Mouse (Mus musculus): ENCODE data around the gene Enkd1.

The Enkd1 gene

GRCm38 (mm10) chr8:105702001-105702401 is 6.0 kb downstream of the Enkd1 start:
- no peak for DNase-seq (ENCODE audit: low read depth, low spot score)

GRCm38 (mm10) chr8:105700966-105701824 is 6.8 kb downstream of the Enkd1 start, which contains the start of the genes Acd and Pard6a:
Acd (minus strand) TSS chr8:105701102.
Pard6a (plus strand) TSS chr8:105701148.
- peak; percentile 83 for DNase-seq (ENCODE audit: low read depth, low spot score)

- DNase-seq (ENCODE audit: low read depth, low spot score), result no peak
Observed at GRCm38 (mm10) chr8:105700566-105700965, 7.4 kb downstream of the Enkd1 start.

GRCm38 (mm10) chr8:105699488-105700215 is 8.4 kb downstream of the Enkd1 start:
- no peak for DNase-seq (ENCODE audit: low read depth, low spot score)

GRCm38 (mm10) chr8:105698734-105699133 is 9.3 kb downstream of the Enkd1 start:
- DNase-seq (ENCODE audit: low read depth, low spot score), result no peak

- DNase-seq (ENCODE audit: low read depth, low spot score), result no peak
Observed at GRCm38 (mm10) chr8:105697196-105697780, 10.7 kb downstream of the Enkd1 start.

GRCm38 (mm10) chr8:105695080-105695780 is 12.8 kb downstream of the Enkd1 start:
- DNase-seq (ENCODE audit: low read depth, low spot score), result no peak

GRCm38 (mm10) chr8:105694051-105694799 is 13.8 kb downstream of the Enkd1 start:
- no peak for DNase-seq (ENCODE audit: low read depth, low spot score)

- DNase-seq (ENCODE audit: low read depth, low spot score), result peak; percentile 37
Observed at GRCm38 (mm10) chr8:105693648-105694047, 14.4 kb downstream of the Enkd1 start.

- no peak for DNase-seq (ENCODE audit: low read depth, low spot score)
Observed at GRCm38 (mm10) chr8:105692449-105693182, 15.4 kb downstream of the Enkd1 start.

GRCm38 (mm10) chr8:105690978-105691377 is 17.0 kb downstream of the Enkd1 start:
- DNase-seq (ENCODE audit: low read depth, low spot score), result no peak

GRCm38 (mm10) chr8:105689983-105690360 is 18.0 kb downstream of the Enkd1 start:
- DNase-seq (ENCODE audit: low read depth, low spot score), result no peak

- DNase-seq (ENCODE audit: low read depth, low spot score), result no peak
Observed at GRCm38 (mm10) chr8:105689256-105689982, 18.6 kb downstream of the Enkd1 start.

GRCm38 (mm10) chr8:105688242-105688752 is 19.7 kb downstream of the Enkd1 start:
- DNase-seq (ENCODE audit: low read depth, low spot score), result no peak

GRCm38 (mm10) chr8:105687512-105687911 is 20.5 kb downstream of the Enkd1 start:
- no peak for DNase-seq (ENCODE audit: low read depth, low spot score)

- no peak for DNase-seq (ENCODE audit: low read depth, low spot score)
Observed at GRCm38 (mm10) chr8:105686551-105686950, 21.5 kb downstream of the Enkd1 start.

GRCm38 (mm10) chr8:105685796-105686308 is 22.2 kb downstream of the Enkd1 start, which contains the start of gene Carmil2:
Carmil2 (plus strand) TSS chr8:105686274.
- no peak for DNase-seq (ENCODE audit: low read depth, low spot score)

GRCm38 (mm10) chr8:105685325-105685724 is 22.7 kb downstream of the Enkd1 start:
- no peak for DNase-seq (ENCODE audit: low read depth, low spot score)

GRCm38 (mm10) chr8:105677891-105678290 is 30.1 kb downstream of the Enkd1 start:
- no peak for DNase-seq (ENCODE audit: low read depth, low spot score)
